Mouse (Mus musculus): Measurements from ENCODE around the gene Rmnd5a. TPM values are rescaled to one million over a fixed set of nuclear protein-coding genes. Genes with fewer than 3 reads are reported as not detected.

Gene Rmnd5a
- polyA plus RNA-seq, 1 experiment: 688 TPM

GRCm38 (mm10) chr6:71425681-71426080 is 14.8 kb downstream of the Rmnd5a start:
- Histone ChIP-seq H3K27ac (ENCODE audit: insufficient read depth, low read depth, low read length) (no peak overlapping the region), H3K4me3 (ENCODE audit: insufficient read depth, low read depth, low read length) (no peak overlapping the region), H3K4me1 (ENCODE audit: control insufficient read depth, insufficient read depth, low read length) (peaks cover 2% of the 10 kb centered on the region; the same call in 1 of the 2 replicates)
- whole genome bisulfite sequencing: 58% methylated on average over 6 of the region's 6 CpGs
- TF ChIP-seq CTCF (IDR thresholded peaks at IDR 0.05; ENCODE audit: insufficient read depth, low read depth, low read length) (no peak), POLR2A (IDR thresholded peaks at IDR 0.05; ENCODE audit: insufficient read depth, low read depth, low read length) (no peak)

GRCm38 (mm10) chr6:71423116-71423515 is 17.3 kb downstream of the Rmnd5a start:
- Histone ChIP-seq H3K4me1 (ENCODE audit: control insufficient read depth, insufficient read depth, low read length) (no peaks in the 10 kb centered on the region; the same call in 1 of the 2 replicates), H3K27ac (ENCODE audit: insufficient read depth, low read depth, low read length) (no peak overlapping the region), H3K4me3 (ENCODE audit: insufficient read depth, low read depth, low read length) (no peak overlapping the region)
- 73% methylated on average over 3 of the region's 3 CpGs for WGBS
- TF ChIP-seq CTCF (IDR thresholded peaks at IDR 0.05; ENCODE audit: insufficient read depth, low read depth, low read length) (no peak), POLR2A (IDR thresholded peaks at IDR 0.05; ENCODE audit: insufficient read depth, low read depth, low read length) (no peak)

- no peak overlapping the region for H3K4me3 ChIP-seq (ENCODE audit: insufficient read depth, low read depth, low read length)
- WGBS: 71% methylated on average over 3 of the region's 3 CpGs
- H3K27ac ChIP-seq (ENCODE audit: insufficient read depth, low read depth, low read length): no peak overlapping the region
- no peaks in the 10 kb centered on the region; the same call in 1 of the 2 replicates for H3K4me1 ChIP-seq (ENCODE audit: control insufficient read depth, insufficient read depth, low read length)
- TF ChIP-seq CTCF (IDR thresholded peaks at IDR 0.05; ENCODE audit: insufficient read depth, low read depth, low read length) (no peak), POLR2A (IDR thresholded peaks at IDR 0.05; ENCODE audit: insufficient read depth, low read depth, low read length) (no peak)
These were observed 18.3 kb downstream of the Rmnd5a start for GRCm38 (mm10) chr6:71422162-71422561.

GRCm38 (mm10) chr6:71420848-71421247 is 19.6 kb downstream of the Rmnd5a start:
- WGBS: 90% methylated on average over 6 of the region's 6 CpGs
- H3K27ac ChIP-seq (ENCODE audit: insufficient read depth, low read depth, low read length): no peak overlapping the region
- TF ChIP-seq POLR2A (IDR thresholded peaks at IDR 0.05; ENCODE audit: insufficient read depth, low read depth, low read length) (no peak), CTCF (IDR thresholded peaks at IDR 0.05; ENCODE audit: insufficient read depth, low read depth, low read length) (no peak)
- no peak overlapping the region for H3K4me3 ChIP-seq (ENCODE audit: insufficient read depth, low read depth, low read length)
- H3K4me1 ChIP-seq (ENCODE audit: control insufficient read depth, insufficient read depth, low read length): no peaks in the 10 kb centered on the region

GRCm38 (mm10) chr6:71418874-71419273 is 21.6 kb downstream of the Rmnd5a start:
- WGBS: 57% methylated on average over 3 of the region's 3 CpGs
- H3K27ac ChIP-seq (ENCODE audit: insufficient read depth, low read depth, low read length): no peak overlapping the region
- TF ChIP-seq POLR2A (IDR thresholded peaks at IDR 0.05; ENCODE audit: insufficient read depth, low read depth, low read length) (no peak), CTCF (IDR thresholded peaks at IDR 0.05; ENCODE audit: insufficient read depth, low read depth, low read length) (no peak)
- H3K4me1 ChIP-seq (ENCODE audit: control insufficient read depth, insufficient read depth, low read length): peaks cover 2% of the 10 kb centered on the region; the same call in 1 of the 2 replicates
- no peak overlapping the region for H3K4me3 ChIP-seq (ENCODE audit: insufficient read depth, low read depth, low read length)

- TF ChIP-seq POLR2A (IDR thresholded peaks at IDR 0.05; ENCODE audit: insufficient read depth, low read depth, low read length): no peak
- TF ChIP-seq CTCF (IDR thresholded peaks at IDR 0.05; ENCODE audit: insufficient read depth, low read depth, low read length): no peak
- no peak overlapping the region for H3K4me3 ChIP-seq (ENCODE audit: insufficient read depth, low read depth, low read length)
- H3K27ac ChIP-seq (ENCODE audit: insufficient read depth, low read depth, low read length): no peak overlapping the region
- WGBS: 69% methylated on average over 3 of the region's 3 CpGs
- H3K4me1 ChIP-seq (ENCODE audit: control insufficient read depth, insufficient read depth, low read length): peaks cover 2% of the 10 kb centered on the region; the same call in 1 of the 2 replicates
These were observed 25.0 kb downstream of the Rmnd5a start for GRCm38 (mm10) chr6:71415446-71415845.

- Histone ChIP-seq H3K4me3 (ENCODE audit: insufficient read depth, low read depth, low read length) (no peak overlapping the region), H3K4me1 (ENCODE audit: control insufficient read depth, insufficient read depth, low read length) (peaks cover 2% of the 10 kb centered on the region; the same call in 1 of the 2 replicates), H3K27ac (ENCODE audit: insufficient read depth, low read depth, low read length) (no peak overlapping the region)
- TF ChIP-seq CTCF (IDR thresholded peaks at IDR 0.05; ENCODE audit: insufficient read depth, low read depth, low read length) (no peak), POLR2A (IDR thresholded peaks at IDR 0.05; ENCODE audit: insufficient read depth, low read depth, low read length) (no peak)
- WGBS: 62% methylated on average over 4 of the region's 4 CpGs
These were observed 25.8 kb downstream of the Rmnd5a start for GRCm38 (mm10) chr6:71414624-71415023.

- 69% methylated on average over 4 of the region's 4 CpGs for WGBS
- TF ChIP-seq CTCF (IDR thresholded peaks at IDR 0.05; ENCODE audit: insufficient read depth, low read depth, low read length) (no peak), POLR2A (IDR thresholded peaks at IDR 0.05; ENCODE audit: insufficient read depth, low read depth, low read length) (no peak)
- no peak overlapping the region for H3K4me3 ChIP-seq (ENCODE audit: insufficient read depth, low read depth, low read length)
- H3K4me1 ChIP-seq (ENCODE audit: control insufficient read depth, insufficient read depth, low read length): peaks cover 6% of the 10 kb centered on the region
- H3K27ac ChIP-seq (ENCODE audit: insufficient read depth, low read depth, low read length): no peak overlapping the region
These were observed 41.4 kb downstream of the Rmnd5a start for GRCm38 (mm10) chr6:71398829-71399609.

- peaks cover 6% of the 10 kb centered on the region for H3K4me1 ChIP-seq (ENCODE audit: control insufficient read depth, insufficient read depth, low read length)
- no peak overlapping the region for H3K27ac ChIP-seq (ENCODE audit: insufficient read depth, low read depth, low read length)
- no peak overlapping the region for H3K4me3 ChIP-seq (ENCODE audit: insufficient read depth, low read depth, low read length)
- WGBS: 77% methylated on average over 6 of the region's 6 CpGs
- TF ChIP-seq CTCF (IDR thresholded peaks at IDR 0.05; ENCODE audit: insufficient read depth, low read depth, low read length) (no peak), POLR2A (IDR thresholded peaks at IDR 0.05; ENCODE audit: insufficient read depth, low read depth, low read length) (no peak)
These were observed 43.7 kb downstream of the Rmnd5a start for GRCm38 (mm10) chr6:71396761-71397160.

All from olfactory bulb, adult 2 months (tissue).